Mouse (Mus musculus) hindbrain, embryonic 11.5 days (tissue): ENCODE measurements around the gene Eya2. TPM values are rescaled to one million over a fixed set of nuclear protein-coding genes. Genes with fewer than 3 reads are reported as not detected.

Experiments
- ATAC-seq: fragments of 200-750 bp; cut with Nextera tagmentation; 2 replicates; pipeline ENCODE4 v1.8.0; 2017; ENCODE audit warnings: mild to moderate bottlenecking, moderate TSS enrichment, moderate library complexity; ENCODE audit not compliant: low FRiP score
- DNase-seq: peaks from one replicate; pipeline ENCODE4 v3.0.0-alpha.2; 2015; ENCODE audit warnings: low spot score
- H3K27ac ChIP-seq: fragments of 300-500 bp; sonication (generic); 2 replicates; pipeline ENCODE4 v1.5.1; 2014; ENCODE audit warnings: mild to moderate bottlenecking, low read depth, low read length
- H3K27me3 ChIP-seq: fragments of 300-500 bp; sonication (generic); 2 replicates; pipeline ENCODE4 v1.6.1; 2014; ENCODE audit warnings: mild to moderate bottlenecking, low read length, moderate library complexity, mixed read lengths; ENCODE audit not compliant: control insufficient read depth, insufficient read depth
- H3K36me3 ChIP-seq: fragments of 300-500 bp; sonication (generic); 2 replicates; pipeline ENCODE4 v1.6.1; 2014; ENCODE audit warnings: mild to moderate bottlenecking, low read length, moderate library complexity, mixed read lengths; ENCODE audit not compliant: control insufficient read depth, insufficient read depth
- H3K4me1 ChIP-seq: fragments of 300-500 bp; sonication (generic); replicated peaks from 2 replicates; pipeline ENCODE4 v1.6.1; 2014; ENCODE audit warnings: low read length, mixed read lengths; ENCODE audit not compliant: control insufficient read depth, insufficient read depth
- H3K4me2 ChIP-seq: fragments of 300-500 bp; sonication (generic); replicated peaks from 2 replicates; pipeline ENCODE4 v1.6.1; 2014; ENCODE audit warnings: mild to moderate bottlenecking, low read depth, low read length
- H3K4me3 ChIP-seq: fragments of 300-500 bp; sonication (generic); 2 replicates; pipeline ENCODE4 v1.5.1; 2014; ENCODE audit warnings: low read depth, low read length
- H3K9ac ChIP-seq: fragments of 300-500 bp; sonication (generic); 2 replicates; pipeline ENCODE4 v1.6.1; 2014; ENCODE audit warnings: low read depth, low read length
- H3K9me3 ChIP-seq: fragments of 300-500 bp; sonication (generic); 2 replicates; pipeline ENCODE4 v1.6.1; 2016; ENCODE audit warnings: low read length; ENCODE audit not compliant: control insufficient read depth
- WGBS: fragments of 180-500 bp; shearing (Covaris S2); extraction: QIAGEN DNeasy Blood & Tissue Kit; methylation state at CpG from one replicate; pipeline ENCODE4 v1.1.7; 2014; 5-methylcytosine and 5-hydroxymethylcytosine counted together
- polyA plus RNA-seq: library from polyadenylated mRNA; unstranded; fragments of >200 nt; fragmentation: Nextera tagmentation; extraction: Ambion mirVana; gene quantifications from 2 replicates; pipeline ENCODE4 v1.2.1, GENCODE M21; 2014

The Eya2 gene
- polyA plus RNA-seq, 1 experiment from 2014 or later: 14.8 TPM

- H3K9ac ChIP-seq: no peak overlapping the region
- peaks cover 4% of the 10 kb centered on the region; the same call in 1 of the 2 replicates for H3K36me3 ChIP-seq
- H3K27me3 ChIP-seq: no peaks in the 10 kb centered on the region
- 86% methylated on average over 3 of the region's 3 CpGs for WGBS
- peak overlapping the region; percentile 51; the same call in 1 of the 2 replicates for H3K27ac ChIP-seq
- no peak overlapping the region for H3K4me3 ChIP-seq
- no peak overlapping the region for H3K4me2 ChIP-seq
- 0 out of 2 replicates have a peak, but pooled peaks cover under 1% of the 10 kb centered on the region for H3K4me1 ChIP-seq
- no peaks in the 10 kb centered on the region for H3K9me3 ChIP-seq
- DNase-seq (no peak), ATAC-seq (no peak)
Measured at GRCm38 (mm10) chr2:165820073-165820472, 225.2 kb downstream of the Eya2 start.

GRCm38 (mm10) chr2:165820504-165821095 lies 225.8 kb downstream of the Eya2 start:
- Histone ChIP-seq H3K4me1 (0 out of 2 replicates have a peak, but pooled peaks cover 2% of the 10 kb centered on the region), H3K9me3 (no peaks in the 10 kb centered on the region), H3K4me3 (no peak overlapping the region), H3K27ac (no peak overlapping the region), H3K9ac (no peak overlapping the region), H3K36me3 (peaks cover 8% of the 10 kb centered on the region; the same call in 1 of the 2 replicates), H3K27me3 (no peaks in the 10 kb centered on the region), H3K4me2 (no peak overlapping the region)
- DNase-seq (no peak), ATAC-seq (no peak)
- WGBS: 80% methylated on average over 15 of the region's 15 CpGs

Other genes with a start within 250 kb of the Eya2 start
- 7.0 and 7.6 TPM in 2 replicates for gene Zfp663, start 226.3 kb upstream of the Eya2 start, polyA plus RNA-seq
- 19.6 and 21.2 TPM in 2 replicates for gene Zfp334, start 206.8 kb upstream of the Eya2 start, polyA plus RNA-seq
- 0.06 TPM in 1 of 2 replicates, not detected in the other for gene Ocstamp, start 194.6 kb upstream of the Eya2 start, polyA plus RNA-seq
- 0.14 and 0.17 TPM in 2 replicates for gene Slc13a3, start 121.8 kb upstream of the Eya2 start, polyA plus RNA-seq
- gene Trp53rka, start 101.7 kb upstream of the Eya2 start, polyA plus RNA-seq: 51.3 and 53.5 TPM in 2 replicates
- gene Slc2a10, start 91.2 kb upstream of the Eya2 start, polyA plus RNA-seq: 2.3 and 3.2 TPM in 2 replicates